Mouse (Mus musculus) urinary bladder, postnatal 14 days (tissue): ENCODE results near the gene Fgd3.

ENCODE experiments used
- DNase-seq: peaks from one replicate; pipeline ENCODE4 v3.0.0; 2021; ENCODE audit warnings: low spot score

Fgd3 gene

DNA sequence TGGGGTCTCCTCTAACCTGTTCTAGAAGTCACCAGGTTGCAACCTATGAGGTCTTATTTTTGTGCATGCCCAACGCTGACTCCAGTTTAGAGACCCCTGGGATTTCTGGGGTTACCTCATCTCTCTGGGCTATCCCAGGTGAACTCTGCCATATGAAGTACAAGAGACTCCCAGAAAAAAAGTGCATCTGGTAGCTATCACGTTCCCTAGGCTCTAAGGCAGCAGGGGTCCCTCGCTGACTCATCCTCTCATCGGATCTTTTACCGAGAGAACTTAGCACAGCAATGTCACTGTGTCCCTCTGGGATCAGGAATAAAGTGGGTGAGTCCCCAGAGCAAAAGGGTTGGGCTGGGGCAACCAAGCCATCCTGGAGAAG is 105.0 kb downstream of the Fgd3 start:
- no peak for DNase-seq

- DNase-seq, result no peak
Measured at GRCm38 (mm10) chr13:49214454-49214853, 105.7 kb downstream of the Fgd3 start.

- peak; percentile 66 for DNase-seq
Measured at GRCm38 (mm10) chr13:49213531-49213932, 106.6 kb downstream of the Fgd3 start.

DNA sequence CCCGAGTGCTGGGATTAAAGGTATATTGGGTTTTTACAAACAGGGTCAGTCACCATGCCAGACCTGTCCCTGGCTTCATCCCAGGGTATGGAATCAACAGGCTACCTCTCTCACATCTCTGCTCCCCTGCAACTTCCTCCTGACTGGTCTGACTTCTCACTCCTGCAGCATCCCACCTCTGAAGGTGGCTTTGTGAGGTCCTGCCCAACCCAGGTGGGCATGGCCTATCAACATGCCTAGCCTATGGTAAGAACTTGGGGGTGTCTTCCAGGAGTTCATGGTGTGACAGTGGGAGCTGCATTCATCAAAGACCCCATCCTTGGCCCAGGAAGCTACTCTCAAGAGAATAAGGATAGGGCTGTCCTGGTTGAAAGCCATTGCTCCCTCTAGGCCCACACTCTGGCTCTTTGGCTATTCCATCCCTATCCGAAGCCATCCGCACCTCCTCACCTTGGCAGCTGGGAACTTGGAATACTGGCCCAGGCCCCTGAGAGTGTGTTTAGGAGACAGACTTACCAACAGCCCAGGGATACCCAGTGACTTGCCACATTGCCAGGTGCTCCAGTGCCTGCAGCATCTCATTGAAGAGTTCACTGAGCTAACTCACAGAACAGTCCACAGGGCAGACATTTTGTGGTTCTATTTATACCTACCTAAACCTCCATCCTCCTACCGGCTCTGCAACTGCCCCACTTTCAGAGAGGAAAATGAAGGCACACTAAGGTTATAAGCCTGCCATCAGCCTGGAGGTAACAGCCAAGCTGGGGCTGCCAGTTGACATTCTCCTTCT is 107.2 kb downstream of the Fgd3 start:
- DNase-seq, result no peak
